Mouse (Mus musculus): ENCODE measurements around the gene Cav3.

GRCm38 (mm10) chr6:112471644-112472043, 12.3 kb downstream of the Cav3 start:
- no peak for TF ChIP-seq POLR2A (IDR thresholded peaks at IDR 0.05; ENCODE audit: borderline replicate concordance, extremely low read depth, insufficient read depth, insufficient read length, poor library complexity, severe bottlenecking)
- no peak for TF ChIP-seq CTCF (IDR thresholded peaks at IDR 0.05; ENCODE audit: borderline replicate concordance, extremely low read depth, insufficient read depth, insufficient read length)
